ENCODE assay signal across 8 mouse cellular contexts in genomic region chr6:85332351-85332999, GRCm38 (mm10). TPM values are rescaled to one million over a fixed set of nuclear protein-coding genes. Genes with fewer than 3 reads are reported as not detected.
DNase-seq lines count a peak whose midpoint lies in the region; ATAC-seq and TF ChIP-seq lines count a peak whose summit lies in the region.

No protein-coding gene starts in this region.

- no peak overlapping the region for H3K27ac ChIP-seq in CH12.LX (ENCODE audit: insufficient read depth, low read depth)
- no peak overlapping the region for H3K27ac ChIP-seq in embryonic facial prominence, embryonic 11.5 days (replicated peaks; ENCODE audit: low read depth, low read length)
- peak overlapping the region; percentile 61; the same call in 1 of the 2 replicates for H3K27ac ChIP-seq in hindbrain, embryonic 14.5 days
- H3K27ac ChIP-seq in lung, embryonic 16.5 days (ENCODE audit: low read length) = peak overlapping the region; percentile 27; the same call in 1 of the 2 replicates
- H3K27ac ChIP-seq in stomach, embryonic 16.5 days (ENCODE audit: low read length) = peak overlapping the region; percentile 95

- no peak for TF ChIP-seq RAD21 in CH12.LX (IDR thresholded peaks at IDR 0.05; ENCODE audit: low read depth, low read length)

- peak overlapping the region; percentile 14; the same call in 1 of the 2 replicates for H3K9ac ChIP-seq in CH12.LX (ENCODE audit: insufficient read depth, low read depth)
- peak overlapping the region; percentile 75 for H3K9ac ChIP-seq in embryonic facial prominence, embryonic 11.5 days (replicated peaks; ENCODE audit: low read length)
- H3K9ac ChIP-seq in hindbrain, embryonic 14.5 days = peak overlapping the region; percentile 79
- H3K9ac ChIP-seq in lung, embryonic 16.5 days (ENCODE audit: low read length) = peak overlapping the region; percentile 72
- H3K9ac ChIP-seq in stomach, embryonic 16.5 days (ENCODE audit: low read length) = peak overlapping the region; percentile 89

- H3K4me3 ChIP-seq in CH12.LX (replicated peaks in 1 of 3; ENCODE audit: low read depth in 2 of 3, low read length in 2 of 3, poor library complexity in 1 of 3) = peak overlapping the region; percentile 69 to 97 (median 78)
- H3K4me3 ChIP-seq in embryonic facial prominence, embryonic 11.5 days (ENCODE audit: low read depth, low read length) = peak overlapping the region; percentile 69
- H3K4me3 ChIP-seq in hindbrain, embryonic 14.5 days (replicated peaks; ENCODE audit: low read length) = peak overlapping the region; percentile 72
- H3K4me3 ChIP-seq in lung, embryonic 16.5 days (ENCODE audit: low read length) = peak overlapping the region; percentile 60
- H3K4me3 ChIP-seq in stomach, embryonic 16.5 days (replicated peaks; ENCODE audit: low read length) = peak overlapping the region; percentile 81

- H3K9me3 ChIP-seq in CH12.LX (replicated peaks; ENCODE audit: low read length) = no peaks in the 10 kb centered on the region
- H3K9me3 ChIP-seq in embryonic facial prominence, embryonic 11.5 days (replicated peaks; ENCODE audit: control insufficient read depth, low read length) = no peaks in the 10 kb centered on the region
- no peaks in the 10 kb centered on the region for H3K9me3 ChIP-seq in hindbrain, embryonic 14.5 days (ENCODE audit: control insufficient read depth, low read length)
- H3K9me3 ChIP-seq in lung, embryonic 16.5 days (ENCODE audit: control insufficient read depth, low read length) = no peaks in the 10 kb centered on the region
- no peaks in the 10 kb centered on the region for H3K9me3 ChIP-seq in stomach, embryonic 16.5 days (replicated peaks; ENCODE audit: control insufficient read depth, low read length)

- no peak for TF ChIP-seq CTCF in CH12.LX (conservative IDR thresholded peaks at IDR 0.05 in 1 of 2, IDR thresholded peaks at IDR 0.05 in 1 of 2; ENCODE audit: low read depth in 2 of 2, low read length in 2 of 2)

- no peak; the same call in 1 of the 2 replicates for TF ChIP-seq POLR2A in CH12.LX (IDR thresholded peaks at IDR 0.05; ENCODE audit: low read depth, low read length)

- peak; percentile 7 for ATAC-seq in frontal cortex, adult (ENCODE audit: low TSS enrichment)
- peak; percentile 46 for ATAC-seq in embryonic facial prominence, embryonic 11.5 days (replicated peaks; ENCODE audit: insufficient number of reproducible peaks, low FRiP score, low TSS enrichment, low read depth)
- ATAC-seq in hindbrain, embryonic 14.5 days (ENCODE audit: low FRiP score) = peak; percentile 1
- ATAC-seq in lung, embryonic 16.5 days (ENCODE audit: low read depth) = peak; percentile 39
- ATAC-seq in stomach, embryonic 16.5 days (ENCODE audit: insufficient read depth, low FRiP score) = peak; percentile 26; the same call in 1 of the 2 replicates

- DNase-seq in frontal cortex, postnatal 14 days (ENCODE audit: low spot score in 2 of 2) = no peak
- no peak for DNase-seq in CH12.LX (ENCODE audit: extremely low read depth)
- DNase-seq in embryonic facial prominence, embryonic 11.5 days (ENCODE audit: low spot score) = peak; percentile 21
- DNase-seq in hindbrain, embryonic 14.5 days (ENCODE audit: low spot score) = no peak
- no peak for DNase-seq in yolk sac, embryonic 10.5 days (ENCODE audit: low spot score)

- no peaks in the 10 kb centered on the region for H3K79me2 ChIP-seq in CH12.LX (replicated peaks; ENCODE audit: control insufficient read depth, extremely low read depth, insufficient read depth, poor library complexity, severe bottlenecking)

- under 1% methylated on average over 41 of the region's 41 CpGs for WGBS in embryonic facial prominence, embryonic 11.5 days
- WGBS in hindbrain, embryonic 14.5 days = under 1% methylated on average over 41 of the region's 41 CpGs
- under 1% methylated on average over 41 of the region's 41 CpGs for WGBS in lung, embryonic 16.5 days
- WGBS in stomach, embryonic 16.5 days = under 1% methylated on average over 41 of the region's 41 CpGs

- H3K4me2 ChIP-seq in CH12.LX (ENCODE audit: insufficient read depth, low read depth, poor library complexity, severe bottlenecking) = peak overlapping the region; percentile 83
- H3K4me2 ChIP-seq in embryonic facial prominence, embryonic 11.5 days (ENCODE audit: low read depth, low read length) = peak overlapping the region; percentile 97
- peak overlapping the region; percentile 94 for H3K4me2 ChIP-seq in hindbrain, embryonic 14.5 days (replicated peaks)
- peak overlapping the region; percentile 99 for H3K4me2 ChIP-seq in lung, embryonic 16.5 days (ENCODE audit: low read depth, low read length)
- peak overlapping the region; percentile 86 for H3K4me2 ChIP-seq in stomach, embryonic 16.5 days (ENCODE audit: low read depth, low read length)

- dilution Hi-C loops in CH12.LX (cut with MboI; ENCODE audit: extremely low pct_ligation_motif_present, extremely low pct_unique_long_range_greater_than_20kb, low sequenced_read_pairs) = no loop called here

- H3K36me3 ChIP-seq in CH12.LX (replicated peaks in 1 of 2; ENCODE audit: control insufficient read depth in 1 of 2, insufficient read depth in 1 of 2, low read length in 1 of 2) = no peaks in the 10 kb centered on the region
- H3K36me3 ChIP-seq in embryonic facial prominence, embryonic 11.5 days (replicated peaks; ENCODE audit: control insufficient read depth, insufficient read depth, low read depth, low read length) = no peaks in the 10 kb centered on the region
- 0 out of 2 replicates have a peak, but pooled peaks cover 9% of the 10 kb centered on the region for H3K36me3 ChIP-seq in hindbrain, embryonic 14.5 days (replicated peaks; ENCODE audit: control insufficient read depth, insufficient read depth)
- H3K36me3 ChIP-seq in lung, embryonic 16.5 days (ENCODE audit: control insufficient read depth, insufficient read depth, low read length) = no peaks in the 10 kb centered on the region
- 0 out of 2 replicates have a peak, but pooled peaks cover 4% of the 10 kb centered on the region for H3K36me3 ChIP-seq in stomach, embryonic 16.5 days (ENCODE audit: control insufficient read depth, insufficient read depth, low read length)

- peaks cover 38% of the 10 kb centered on the region for H3K27me3 ChIP-seq in CH12.LX (replicated peaks)
- H3K27me3 ChIP-seq in embryonic facial prominence, embryonic 11.5 days (ENCODE audit: control insufficient read depth, insufficient read depth, low read length) = no peaks in the 10 kb centered on the region
- no peaks in the 10 kb centered on the region for H3K27me3 ChIP-seq in hindbrain, embryonic 14.5 days (ENCODE audit: control insufficient read depth, insufficient read depth, low read length)
- no peaks in the 10 kb centered on the region for H3K27me3 ChIP-seq in lung, embryonic 16.5 days (ENCODE audit: control insufficient read depth, insufficient read depth, low read depth, low read length)
- H3K27me3 ChIP-seq in stomach, embryonic 16.5 days (ENCODE audit: control insufficient read depth, insufficient read depth, low read length) = no peaks in the 10 kb centered on the region

- in situ Hi-C loops in CH12.LX (cut with MboI; ENCODE audit: low pct_ligation_motif_present, low pct_unique_long_range_greater_than_20kb, low sequenced_read_pairs) = no loop called here

- peaks cover 0 to 10% of the 10 kb centered on the region in 2 experiments; a peak in 2 of 4 replicates for H3K4me1 ChIP-seq in CH12.LX (ENCODE audit: control insufficient read depth in 1 of 2, insufficient read depth in 2 of 2)
- H3K4me1 ChIP-seq in embryonic facial prominence, embryonic 11.5 days (ENCODE audit: control insufficient read depth, insufficient read depth, low read length) = no peaks in the 10 kb centered on the region
- peaks cover 8% of the 10 kb centered on the region; the same call in 1 of the 2 replicates for H3K4me1 ChIP-seq in hindbrain, embryonic 14.5 days (replicated peaks; ENCODE audit: control insufficient read depth, insufficient read depth, low read length)
- H3K4me1 ChIP-seq in lung, embryonic 16.5 days (replicated peaks; ENCODE audit: control insufficient read depth, insufficient read depth, low read length) = peaks cover 12% of the 10 kb centered on the region
- H3K4me1 ChIP-seq in stomach, embryonic 16.5 days (ENCODE audit: control insufficient read depth, insufficient read depth, low read length) = peaks cover 13% of the 10 kb centered on the region

- no peak for TF ChIP-seq EP300 in CH12.LX (IDR thresholded peaks at IDR 0.05; ENCODE audit: low read length)

TF ChIP-seq in CH12.LX, 34 proteins besides CTCF, POLR2A, EP300 and RAD21 (continues in another document):
- TF ChIP-seq JUN (IDR thresholded peaks at IDR 0.05; ENCODE audit: insufficient read depth, low read depth, low read length) (no peak), NELFE (IDR thresholded peaks at IDR 0.05; ENCODE audit: low read depth, low read length) (0 out of 2 replicates have a peak, but pooled peaks have one; percentile 9), MAX (IDR thresholded peaks at IDR 0.05; ENCODE audit: low read length) (peak; percentile 27; the same call in 1 of the 2 replicates), UBTF (IDR thresholded peaks at IDR 0.05; ENCODE audit: low read depth, low read length) (no peak), USF1 (IDR thresholded peaks at IDR 0.05; ENCODE audit: low read depth, low read length) (no peak), ELF1 (IDR thresholded peaks at IDR 0.05; ENCODE audit: low read depth, low read length) (no peak), CHD2 (IDR thresholded peaks at IDR 0.05; ENCODE audit: low read length) (no peak), MYC (IDR thresholded peaks at IDR 0.05; ENCODE audit: low read depth, low read length) (0 out of 2 replicates have a peak, but pooled peaks have one; percentile 47), POLR2AphosphoS2 (IDR thresholded peaks at IDR 0.05; ENCODE audit: low read depth, low read length) (no peak)

RNA-seq across cellular contexts. Expression of gene Sfxn5, which starts 0.7 kb away (rescaled TPM):
- total RNA-seq in CH12.LX (2012; rRNA removed) = 0.55 and 0.63 TPM in 2 replicates
- total RNA-seq in CH12.LX (2014; rRNA removed) = 0.66 and 0.88 TPM in 2 replicates
- 0.93 and 1.4 TPM in 2 replicates for polyA plus RNA-seq in CH12.LX (2012; ENCODE audit: insufficient read length, low read depth)
- 4.7 and 5.6 TPM in 2 replicates for polyA plus RNA-seq in embryonic facial prominence, embryonic 11.5 days (2014; fragmentation: Nextera tagmentation; extraction: Ambion mirVana)
- polyA plus RNA-seq in hindbrain, embryonic 14.5 days (2014; fragmentation: Nextera tagmentation; extraction: Ambion mirVana) = 27.8 and 30.4 TPM in 2 replicates
- 7.0 and 7.8 TPM in 2 replicates for polyA plus RNA-seq in lung, embryonic 16.5 days (2015; fragmentation: Nextera tagmentation; extraction: Ambion mirVana)
- polyA plus RNA-seq in stomach, embryonic 16.5 days (2015; fragmentation: Nextera tagmentation; extraction: Ambion mirVana) = 10.7 and 11.0 TPM in 2 replicates

RNA-seq across cellular contexts. Expression of gene Rab11fip5, which starts 42.0 kb away (rescaled TPM):
- total RNA-seq in CH12.LX (2012; rRNA removed) = 0.13 and 0.30 TPM in 2 replicates
- total RNA-seq in CH12.LX (2014; rRNA removed) = 0.11 and 0.13 TPM in 2 replicates
- polyA plus RNA-seq in CH12.LX (2012; ENCODE audit: insufficient read length, low read depth) = 0.17 TPM in 1 of 2 replicates, not detected in the other
- polyA plus RNA-seq in embryonic facial prominence, embryonic 11.5 days (2014; fragmentation: Nextera tagmentation; extraction: Ambion mirVana) = 3.1 TPM in 2 replicates
- 21.3 and 24.6 TPM in 2 replicates for polyA plus RNA-seq in hindbrain, embryonic 14.5 days (2014; fragmentation: Nextera tagmentation; extraction: Ambion mirVana)
- 12.0 and 12.2 TPM in 2 replicates for polyA plus RNA-seq in lung, embryonic 16.5 days (2015; fragmentation: Nextera tagmentation; extraction: Ambion mirVana)
- 10.1 and 10.2 TPM in 2 replicates for polyA plus RNA-seq in stomach, embryonic 16.5 days (2015; fragmentation: Nextera tagmentation; extraction: Ambion mirVana)

Comparison
In these comparisons a context has a peak if more than half of its experiments do, and no peak if none do; other contexts are left out.
1. H3K27ac ChIP-seq: peak in hindbrain, embryonic 14.5 days (single experiment), lung, embryonic 16.5 days (single experiment) and stomach, embryonic 16.5 days (single experiment); none in CH12.LX (single experiment) and embryonic facial prominence, embryonic 11.5 days (single experiment).
2. H3K9ac ChIP-seq: peak in every context shown above with its lines; median percentile 89 in stomach, embryonic 16.5 days; 79 in hindbrain, embryonic 14.5 days; 75 in embryonic facial prominence, embryonic 11.5 days; 72 in lung, embryonic 16.5 days; 14 in CH12.LX.
3. Peak in every context shown above with its lines, with median percentiles within 50 percentile points of each other: ATAC-seq, H3K4me2 ChIP-seq and H3K4me3 ChIP-seq.